Mouse (Mus musculus) right cerebral cortex, postnatal 14 days (tissue): ENCODE data around the gene Olfr850.

Experiments
- DNase-seq: peaks from one replicate; pipeline ENCODE4 v3.0.0; 2022

Olfr850 gene

DNA sequence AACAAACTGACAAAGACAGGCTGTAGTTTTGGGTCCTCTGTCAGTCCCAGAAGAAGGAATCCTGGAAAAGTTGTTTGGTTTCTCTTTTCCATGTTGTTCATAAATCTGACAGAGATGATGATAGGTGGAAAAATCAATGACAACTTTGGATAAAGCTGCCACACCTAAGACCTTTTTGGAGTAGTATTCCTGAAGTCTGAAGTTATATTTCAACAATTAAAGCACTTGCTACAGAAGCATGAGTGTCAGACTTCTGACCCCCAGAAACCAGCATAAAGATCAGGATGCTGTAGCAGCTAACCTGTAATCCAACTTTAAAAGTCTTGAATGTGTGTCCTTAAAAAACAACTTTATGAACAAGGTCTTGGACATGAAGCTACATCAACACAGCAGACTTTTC lies at the start of gene Olfr850:
Gene Olfr850, minus strand, starts transcription at position 101 of the 400 bp plus-strand sequence.
- DNase-seq, result no peak

GRCm38 (mm10) chr9:19492995-19493394 lies 14.9 kb upstream of the Olfr850 start, which contains the start of gene Olfr851:
Gene Olfr851, plus strand, starts transcription at chr9:19493295.
- DNase-seq, result no peak

GRCm38 (mm10) chr9:19439966-19440365 lies 38.1 kb downstream of the Olfr850 start, which contains the start of gene Olfr849:
Gene Olfr849, plus strand, starts transcription at chr9:19440266.
- DNase-seq, result no peak
